ENCODE assay signal across 28 mouse cellular contexts in genomic region chr9:78101431-78101830, GRCm38 (mm10). TPM values are rescaled to one million over a fixed set of nuclear protein-coding genes. Genes with fewer than 3 reads are reported as not detected.
A peak's percentile ranks its signal among the peaks of the same experiment; 100 is the strongest.
DNase-seq lines count a peak whose midpoint lies in the region; ATAC-seq and TF ChIP-seq lines count a peak whose summit lies in the region.
"Had no signal": no experiment of that assay in that cellular context is flagged by ENCODE, and none has a peak within 500 bp of the region (broad histone marks: within the 10 kb centered on the region; RNA-seq: fewer than 3 reads in every experiment).

No protein-coding gene starts in this region.

- TF ChIP-seq CTCF in MEL (IDR thresholded peaks at IDR 0.05 in 2 of 3, conservative IDR thresholded peaks at IDR 0.05 in 1 of 3; ENCODE audit: control insufficient read depth in 1 of 3, insufficient read depth in 1 of 3, low read depth in 2 of 3, low read length in 3 of 3, poor library complexity in 1 of 3, severe bottlenecking in 1 of 3): no peak
- no peak for TF ChIP-seq CTCF in midbrain, postnatal 0 days (IDR thresholded peaks at IDR 0.05)

- peaks cover 34% of the 10 kb centered on the region for H3K36me3 ChIP-seq in liver, embryonic 11.5 days (ENCODE audit: control insufficient read depth, insufficient read depth, low read length)
- peaks cover 34 to 48% of the 10 kb centered on the region in 2 experiments for H3K36me3 ChIP-seq in MEL (ENCODE audit: control insufficient read depth in 1 of 2, insufficient read depth in 2 of 2, low read length in 2 of 2)
- peaks cover 22% of the 10 kb centered on the region for H3K36me3 ChIP-seq in midbrain, postnatal 0 days (ENCODE audit: insufficient read depth, low read length)
- peaks cover 57% of the 10 kb centered on the region for H3K36me3 ChIP-seq in hindbrain, embryonic 10.5 days

- H3K9me3 ChIP-seq in liver, embryonic 11.5 days (ENCODE audit: control insufficient read depth, low read length): peaks cover 7% of the 10 kb centered on the region; the same call in 1 of the 2 replicates
- no peaks in the 10 kb centered on the region for H3K9me3 ChIP-seq in MEL (replicated peaks; ENCODE audit: insufficient read depth, low read length)
- no peaks in the 10 kb centered on the region for H3K9me3 ChIP-seq in midbrain, postnatal 0 days (ENCODE audit: low read length)
- peaks cover 4% of the 10 kb centered on the region for H3K9me3 ChIP-seq in hindbrain, embryonic 10.5 days
- H3K9me3 ChIP-seq: stomach, embryonic 15.5 days had no signal

- no peak for TF ChIP-seq EP300 in MEL (IDR thresholded peaks at IDR 0.05; ENCODE audit: low read depth in 1 of 2, low read length in 2 of 2)

- no peak for ATAC-seq in liver, embryonic 11.5 days (replicated peaks; ENCODE audit: low FRiP score)
- ATAC-seq in megakaryocyte, adult 5-6 weeks (ENCODE audit: poor library complexity, severe bottlenecking): peak; percentile 29; the same call in 1 of the 2 replicates
- ATAC-seq in midbrain, postnatal 0 days (ENCODE audit: low FRiP score): no peak

- intact Hi-C loops in heart, postnatal 10 days (cut with DNase I): no loop called here

- H3K79me2 ChIP-seq in MEL (ENCODE audit: control insufficient read depth, insufficient read depth, low read length, poor library complexity): peaks cover 15% of the 10 kb centered on the region

- no peak for TF ChIP-seq POLR2A in MEL (IDR thresholded peaks at IDR 0.05; ENCODE audit: control insufficient read depth in 1 of 2, insufficient read depth in 1 of 2, low read depth in 1 of 2, low read length in 2 of 2, poor library complexity in 1 of 2)

- TF ChIP-seq RAD21 in MEL (IDR thresholded peaks at IDR 0.05; ENCODE audit: low read depth, low read length): no peak

- WGBS in liver, embryonic 11.5 days: 58% methylated on average over 4 of the region's 4 CpGs
- WGBS in midbrain, postnatal 0 days: 75% methylated on average over 4 of the region's 4 CpGs
- WGBS in hindbrain, embryonic 10.5 days: 80% methylated on average over 4 of the region's 4 CpGs

- H3K4me2 ChIP-seq in liver, embryonic 11.5 days: no peak overlapping the region
- H3K4me2 ChIP-seq in midbrain, postnatal 0 days (ENCODE audit: low read depth, low read length, poor library complexity, severe bottlenecking): no peak overlapping the region
- H3K4me2 ChIP-seq: forebrain, embryonic 12.5 days; heart, embryonic 11.5 days; hindbrain, embryonic 13.5 days; midbrain, embryonic 12.5 days; stomach, embryonic 15.5 days had no signal

- peak overlapping the region; percentile 48 for H3K27ac ChIP-seq in liver, embryonic 11.5 days (ENCODE audit: low read depth, low read length)
- peak overlapping the region; percentile 83 for H3K27ac ChIP-seq in MEL (ENCODE audit: control insufficient read depth, low read depth, low read length)
- no peak overlapping the region for H3K27ac ChIP-seq in midbrain, postnatal 0 days (ENCODE audit: low read depth, low read length)
- no peak overlapping the region for H3K27ac ChIP-seq in hindbrain, embryonic 10.5 days
- H3K27ac ChIP-seq: forebrain, embryonic 12.5 days; gastrocnemius, adult 2 months; hindbrain, embryonic 13.5 days; midbrain, embryonic 12.5 days; stomach, embryonic 15.5 days had no signal

- no peak for DNase-seq in liver, embryonic 11.5 days (ENCODE audit: low spot score)
- no peak for DNase-seq in liver
- DNase-seq in MEL (ENCODE audit: low read depth, low spot score): no peak
- peak; percentile 53 for DNase-seq in thymus, postnatal 25 days
- no peak for DNase-seq in midbrain, postnatal 0 days (ENCODE audit: low spot score)
- no peak for DNase-seq in hindbrain, embryonic 10.5 days (ENCODE audit: low spot score)
- DNase-seq in heart, postnatal 10 days: no peak
- DNase-seq: adrenal gland, postnatal 25 days; cerebellum, postnatal 10 days; gastrocnemius, adult 2 months; kidney, adult 18-20 months; kidney, postnatal 4 days; lung, adult 18-20 months; lung, postnatal 10 days had no signal

- H3K27me3 ChIP-seq in liver, embryonic 11.5 days (replicated peaks; ENCODE audit: control insufficient read depth, insufficient read depth, low read length): no peaks in the 10 kb centered on the region
- no peaks in the 10 kb centered on the region for H3K27me3 ChIP-seq in MEL (ENCODE audit: control insufficient read depth in 1 of 2, insufficient read depth in 2 of 2, low read length in 2 of 2)
- H3K27me3 ChIP-seq in midbrain, postnatal 0 days (ENCODE audit: insufficient read depth, low read length): no peaks in the 10 kb centered on the region
- H3K27me3 ChIP-seq in hindbrain, embryonic 10.5 days (ENCODE audit: insufficient read depth, poor library complexity, severe bottlenecking): no peaks in the 10 kb centered on the region
- H3K27me3 ChIP-seq: forebrain, embryonic 12.5 days; hindbrain, embryonic 13.5 days; midbrain, embryonic 12.5 days; stomach, embryonic 15.5 days had no signal

- no peak overlapping the region for H3K9ac ChIP-seq in liver, embryonic 11.5 days (ENCODE audit: low read depth, low read length)
- peak overlapping the region; percentile 59 for H3K9ac ChIP-seq in MEL (ENCODE audit: control insufficient read depth, low read depth, low read length, poor library complexity, severe bottlenecking)
- H3K9ac ChIP-seq in midbrain, postnatal 0 days (replicated peaks; ENCODE audit: low read length, poor library complexity, severe bottlenecking): no peak overlapping the region
- H3K9ac ChIP-seq: forebrain, embryonic 12.5 days; hindbrain, embryonic 13.5 days; midbrain, embryonic 12.5 days; stomach, embryonic 15.5 days had no signal

- H3K4me1 ChIP-seq in liver, embryonic 11.5 days (replicated peaks; ENCODE audit: control insufficient read depth, insufficient read depth, low read length): peaks cover 24% of the 10 kb centered on the region
- H3K4me1 ChIP-seq in MEL (ENCODE audit: control insufficient read depth in 1 of 2, insufficient read depth in 2 of 2, low read length in 2 of 2): peaks cover 21 to 31% of the 10 kb centered on the region in 2 experiments
- H3K4me1 ChIP-seq in midbrain, postnatal 0 days (ENCODE audit: insufficient read depth, low read length): no peaks in the 10 kb centered on the region
- no peaks in the 10 kb centered on the region for H3K4me1 ChIP-seq in hindbrain, embryonic 10.5 days (replicated peaks)
- H3K4me1 ChIP-seq: forebrain, embryonic 12.5 days; stomach, embryonic 15.5 days had no signal

- H3K4me3 ChIP-seq in liver, embryonic 11.5 days (ENCODE audit: low read depth, low read length): no peak overlapping the region
- no peak overlapping the region for H3K4me3 ChIP-seq in MEL (ENCODE audit: control insufficient read depth in 1 of 2, insufficient read depth in 1 of 2, low read depth in 2 of 2, low read length in 2 of 2)
- no peak overlapping the region for H3K4me3 ChIP-seq in midbrain, postnatal 0 days (ENCODE audit: low read depth, low read length)
- no peak overlapping the region for H3K4me3 ChIP-seq in hindbrain, embryonic 10.5 days
- H3K4me3 ChIP-seq: forebrain, embryonic 12.5 days; gastrocnemius, adult 2 months; hindbrain, embryonic 13.5 days; midbrain, embryonic 12.5 days; stomach, embryonic 15.5 days had no signal

TF ChIP-seq in MEL, 35 proteins besides CTCF, POLR2A, EP300 and RAD21 (continues in another document):
- TF ChIP-seq CHD1 (IDR thresholded peaks at IDR 0.05; ENCODE audit: low read depth, low read length): no peak
- no peak for TF ChIP-seq USF2 (IDR thresholded peaks at IDR 0.05; ENCODE audit: borderline replicate concordance in 1 of 2, insufficient read depth in 1 of 2, low read depth in 1 of 2, low read length in 2 of 2)
- no peak for TF ChIP-seq UBTF (IDR thresholded peaks at IDR 0.05; ENCODE audit: borderline replicate concordance, insufficient read depth, low read depth, low read length)
- no peak for TF ChIP-seq MYB (IDR thresholded peaks at IDR 0.05; ENCODE audit: low read depth, low read length)
- TF ChIP-seq RCOR1 (IDR thresholded peaks at IDR 0.05; ENCODE audit: low read depth, low read length): no peak
- TF ChIP-seq BHLHE40 (IDR thresholded peaks at IDR 0.05; ENCODE audit: borderline replicate concordance, low read depth, low read length): no peak
- TF ChIP-seq ELF1 (IDR thresholded peaks at IDR 0.05; ENCODE audit: low read depth, low read length): no peak

RNA-seq across cellular contexts. Expression of gene Fbxo9, which starts 7.4 kb away (rescaled TPM):
- 56.1 and 56.6 TPM in 2 replicates for polyA plus RNA-seq in liver, embryonic 11.5 days (2014; fragmentation: Nextera tagmentation; extraction: Ambion mirVana)
- 47.0 and 56.0 TPM in 2 replicates for total RNA-seq in MEL (2012; rRNA removed)
- polyA plus RNA-seq in MEL (2012; ENCODE audit: insufficient read depth in 1 of 2, insufficient read length in 2 of 2, low read depth in 1 of 2, low replicate concordance in 2 of 2, missing spikeins in 1 of 2): 100 to 1,000 TPM in 1 of 2 experiments, 10 to 100 TPM in 1; 47.0 to 402 TPM
- 40.3 and 50.5 TPM in 2 replicates for total RNA-seq in megakaryocyte, adult 5-6 weeks (2015)
- total RNA-seq in megakaryocyte, adult 5-6 weeks (2017): 43.8 and 49.2 TPM in 2 replicates
- 94.6 and 115 TPM in 2 replicates for total RNA-seq in midbrain, postnatal 0 days (2014; rRNA removed)
- polyA plus RNA-seq in midbrain, postnatal 0 days (2015; fragmentation: Nextera tagmentation; extraction: Ambion mirVana): 84.8 and 89.9 TPM in 2 replicates
- polyA plus RNA-seq in hindbrain, embryonic 10.5 days (2016; fragmentation: Nextera tagmentation; extraction: Ambion mirVana): 25.0 and 27.8 TPM in 2 replicates
- 10 to 100 TPM; 88.6 to 90.3 TPM for total RNA-seq in heart, postnatal 10 days (2021)

RNA-seq across cellular contexts. Expression of gene Ick, which starts 7.6 kb away (rescaled TPM):
- polyA plus RNA-seq in liver, embryonic 11.5 days (2014; fragmentation: Nextera tagmentation; extraction: Ambion mirVana): 15.9 and 16.7 TPM in 2 replicates
- total RNA-seq in MEL (2012; rRNA removed): 6.1 and 6.5 TPM in 2 replicates
- polyA plus RNA-seq in MEL (2012; ENCODE audit: insufficient read depth in 1 of 2, insufficient read length in 2 of 2, low read depth in 1 of 2, low replicate concordance in 2 of 2, missing spikeins in 1 of 2): 10 to 100 TPM in 1 of 2 experiments, not detected in 1; 16.1 TPM
- 3.4 and 6.2 TPM in 2 replicates for total RNA-seq in megakaryocyte, adult 5-6 weeks (2015)
- 2.5 and 8.0 TPM in 2 replicates for total RNA-seq in megakaryocyte, adult 5-6 weeks (2017)
- 52.2 and 56.0 TPM in 2 replicates for total RNA-seq in midbrain, postnatal 0 days (2014; rRNA removed)
- polyA plus RNA-seq in midbrain, postnatal 0 days (2015; fragmentation: Nextera tagmentation; extraction: Ambion mirVana): 31.3 and 34.6 TPM in 2 replicates
- polyA plus RNA-seq in hindbrain, embryonic 10.5 days (2016; fragmentation: Nextera tagmentation; extraction: Ambion mirVana): 37.7 and 39.1 TPM in 2 replicates
- 10 to 100 TPM; 21.5 to 23.0 TPM for total RNA-seq in heart, postnatal 10 days (2021)

RNA-seq across cellular contexts. Expression of gene Gcm1, which starts 49.7 kb away (rescaled TPM):
- not detected in 2 replicates for polyA plus RNA-seq in liver, embryonic 11.5 days (2014; fragmentation: Nextera tagmentation; extraction: Ambion mirVana)
- not detected in 2 replicates for total RNA-seq in MEL (2012; rRNA removed)
- not detected for polyA plus RNA-seq in MEL (2012; ENCODE audit: insufficient read depth in 1 of 2, insufficient read length in 2 of 2, low read depth in 1 of 2, low replicate concordance in 2 of 2, missing spikeins in 1 of 2)
- not detected in 2 replicates for total RNA-seq in megakaryocyte, adult 5-6 weeks (2015)
- not detected in 2 replicates for total RNA-seq in megakaryocyte, adult 5-6 weeks (2017)
- total RNA-seq in midbrain, postnatal 0 days (2014; rRNA removed): not detected in 2 replicates
- not detected in 2 replicates for polyA plus RNA-seq in midbrain, postnatal 0 days (2015; fragmentation: Nextera tagmentation; extraction: Ambion mirVana)
- 0.21 TPM in 1 of 2 replicates, not detected in the other for polyA plus RNA-seq in hindbrain, embryonic 10.5 days (2016; fragmentation: Nextera tagmentation; extraction: Ambion mirVana)
- not detected for total RNA-seq in heart, postnatal 10 days (2021)
- total RNA-seq: adrenal gland, postnatal 25 days; gastrocnemius, adult 2 months; gastrocnemius, postnatal 4 days; heart, postnatal 25 days; left cerebral cortex, adult 18-20 months; left cerebral cortex, postnatal 36 days had no signal
- polyA plus RNA-seq: embryonic facial prominence, embryonic 11.5 days; forebrain, embryonic 12.5 days; frontal cortex, adult 2 months; heart, embryonic 11.5 days; hindbrain, embryonic 13.5 days; inflammation-experienced regulatory T-cells, adult 6 months; neural tube, embryonic 11.5 days; stomach, embryonic 15.5 days had no signal

Comparison
In these comparisons a context has a peak if more than half of its experiments do, and no peak if none do; other contexts are left out.
1. H3K27ac ChIP-seq: peak in liver, embryonic 11.5 days (single experiment) and MEL (single experiment); none in midbrain, postnatal 0 days (single experiment) and hindbrain, embryonic 10.5 days (single experiment).